Mouse (Mus musculus): ENCODE data around the gene Btbd2.
A peak's percentile ranks its signal among the peaks of the same experiment; 100 is the strongest.

Btbd2 gene

DNA sequence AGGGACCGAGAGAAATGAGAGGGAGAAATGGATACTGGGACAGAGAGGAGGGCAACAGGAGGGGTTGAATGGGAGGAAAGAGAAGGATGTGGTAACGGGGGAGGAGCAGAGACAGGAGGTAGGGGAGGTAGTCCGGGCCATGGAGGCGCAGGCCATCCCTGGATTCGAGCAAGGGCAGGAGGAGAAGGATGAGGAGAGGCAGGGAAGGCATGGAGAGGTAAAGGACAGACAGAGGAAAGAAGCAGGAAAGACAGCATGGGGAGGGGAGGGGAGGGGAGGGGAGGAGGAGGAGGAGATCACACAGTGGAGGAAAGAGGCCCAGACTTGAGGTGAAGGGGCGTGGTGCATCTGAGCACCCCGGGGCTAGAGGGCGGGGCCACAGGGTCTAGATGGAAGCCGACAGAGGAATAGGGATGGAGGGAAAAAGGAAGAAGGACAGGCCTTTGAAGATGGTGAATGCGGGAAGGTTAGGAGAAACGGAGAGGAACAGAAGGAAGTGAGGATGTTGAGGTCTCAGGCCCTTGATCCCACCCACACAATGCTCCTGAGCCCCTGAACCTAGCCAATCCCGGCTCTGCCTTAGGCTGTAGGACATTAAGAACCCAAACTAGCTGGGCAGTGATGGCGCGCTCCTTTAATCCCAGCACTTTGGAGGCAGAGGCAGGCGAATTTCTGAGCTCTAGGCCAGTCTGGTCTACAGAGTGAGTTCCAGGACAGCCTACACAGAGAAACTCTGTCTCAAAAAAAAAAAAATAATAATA, at the start of gene Btbd2:
Btbd2 (minus strand) TSS at position 209 of the 761 bp plus-strand sequence.
- DNase-seq (ENCODE audit: low spot score in 2 of 2): peak in 1 of 2 experiments; percentile 70

GRCm38 (mm10) chr10:80705479-80705878, 48.6 kb upstream of the Btbd2 start:
- DNase-seq (ENCODE audit: low spot score in 2 of 2): no peak

- DNase-seq (ENCODE audit: low spot score in 2 of 2): peak in 1 of 2 experiments; percentile 14
These were observed 48.2 kb upstream of the Btbd2 start for GRCm38 (mm10) chr10:80705033-80705432.

DNA sequence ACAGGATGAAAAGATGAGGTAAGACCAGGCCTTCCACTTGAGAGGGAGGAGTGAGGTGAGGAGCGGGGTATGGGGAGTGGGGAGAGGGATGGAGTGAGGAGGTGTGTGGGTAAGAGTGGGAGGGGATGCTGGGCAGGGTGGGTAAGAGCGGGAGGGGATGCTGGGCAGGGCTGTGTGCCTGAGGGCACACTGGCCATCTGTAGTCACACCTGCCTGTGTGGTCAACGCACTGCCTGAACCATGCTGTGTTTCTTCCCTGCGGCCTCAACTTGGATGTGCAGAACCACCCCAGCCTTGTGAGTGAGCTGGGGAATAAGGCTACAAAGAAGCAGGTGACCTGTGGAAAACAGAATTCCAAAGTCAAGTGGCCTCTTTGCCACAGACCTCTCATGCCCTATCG, 47.5 kb upstream of the Btbd2 start:
- DNase-seq (ENCODE audit: low spot score in 2 of 2): peak in 1 of 2 experiments; percentile 16

GRCm38 (mm10) chr10:80703643-80704042, 46.8 kb upstream of the Btbd2 start:
- DNase-seq (ENCODE audit: low spot score in 2 of 2): no peak

GRCm38 (mm10) chr10:80702536-80703390, 45.9 kb upstream of the Btbd2 start:
- DNase-seq (ENCODE audit: low spot score in 2 of 2): peak; percentile 93 to 96

GRCm38 (mm10) chr10:80701721-80702535, 45.1 kb upstream of the Btbd2 start, which contains the start of the genes Mob3a and Izumo4:
Gene Mob3a (minus strand): TSS chr10:80701977.
Gene Izumo4 (plus strand): TSS chr10:80702184.
- DNase-seq (ENCODE audit: low spot score in 2 of 2): peak; percentile 94 to 96

DNA sequence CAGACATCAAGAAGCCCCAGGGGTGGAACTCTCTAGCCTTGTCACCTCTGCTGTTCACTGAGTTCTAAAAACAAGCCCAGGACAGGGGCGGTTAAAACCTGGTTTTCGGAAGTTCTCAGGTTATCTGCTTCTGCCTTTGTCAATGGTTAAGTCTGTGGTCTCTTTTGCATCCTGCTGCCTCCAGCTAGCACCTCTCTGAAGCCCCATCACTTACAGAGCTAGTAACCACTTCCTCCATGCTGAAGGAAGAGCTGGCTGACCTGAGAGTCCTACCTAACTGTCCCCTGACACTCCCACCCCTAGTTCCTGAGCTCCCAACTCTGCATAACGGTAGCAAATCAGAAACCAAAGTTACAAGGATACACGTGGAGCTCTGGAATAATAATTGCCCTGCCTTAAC, 43.9 kb upstream of the Btbd2 start:
- DNase-seq (ENCODE audit: low spot score in 2 of 2): peak; percentile 40 to 51

- no peak for DNase-seq (ENCODE audit: low spot score in 2 of 2)
These were observed 43.2 kb upstream of the Btbd2 start for GRCm38 (mm10) chr10:80700038-80700504.

- no peak for DNase-seq (ENCODE audit: low spot score in 2 of 2)
These were observed 41.7 kb upstream of the Btbd2 start for GRCm38 (mm10) chr10:80698605-80699004.

GRCm38 (mm10) chr10:80697812-80698211, 40.9 kb upstream of the Btbd2 start:
- DNase-seq (ENCODE audit: low spot score in 2 of 2): peak in 1 of 2 experiments; percentile 65

DNA sequence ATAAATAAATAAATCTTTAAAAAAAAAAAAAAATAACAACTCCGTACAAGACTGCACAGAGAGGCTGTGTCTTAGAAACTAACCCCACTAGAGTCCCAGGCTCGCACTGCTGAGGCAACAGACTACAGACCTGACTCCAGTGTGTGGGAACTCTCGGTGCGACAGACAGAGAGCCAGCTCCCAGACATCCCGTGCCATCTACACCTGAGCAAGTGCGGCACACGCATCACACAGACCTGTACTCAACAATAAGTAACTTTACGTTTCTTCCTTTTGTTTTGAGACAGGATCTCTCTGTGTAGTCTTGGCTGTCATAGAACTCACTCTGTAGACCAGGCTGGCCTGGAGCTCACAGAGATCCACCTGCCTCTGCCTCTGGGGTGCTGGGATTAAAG, 40.5 kb upstream of the Btbd2 start:
- DNase-seq (ENCODE audit: low spot score in 2 of 2): no peak

- peak in 1 of 2 experiments; percentile 44 for DNase-seq (ENCODE audit: low spot score in 2 of 2)
These were observed 39.9 kb upstream of the Btbd2 start for GRCm38 (mm10) chr10:80696502-80697392.

- peak; percentile 50 to 54 for DNase-seq (ENCODE audit: low spot score in 2 of 2)
These were observed 39.1 kb upstream of the Btbd2 start for GRCm38 (mm10) chr10:80695801-80696501.

- peak; percentile 52 to 81 for DNase-seq (ENCODE audit: low spot score in 2 of 2)
These were observed 38.3 kb upstream of the Btbd2 start for GRCm38 (mm10) chr10:80695186-80695585.

- no peak for DNase-seq (ENCODE audit: low spot score in 2 of 2)
These were observed 37.5 kb upstream of the Btbd2 start for GRCm38 (mm10) chr10:80694159-80694938.

- DNase-seq (ENCODE audit: low spot score in 2 of 2): no peak
These were observed 36.7 kb upstream of the Btbd2 start for GRCm38 (mm10) chr10:80693401-80694045.
